Mouse (Mus musculus): ENCODE measurements around the gene Phykpl. TPM values are rescaled to one million over a fixed set of nuclear protein-coding genes. Genes with fewer than 3 reads are reported as not detected.

The Phykpl gene
- 15.9 and 16.3 TPM in 2 replicates for polyA plus RNA-seq (2016; fragmentation: Nextera tagmentation; extraction: Ambion mirVana)

DNA sequence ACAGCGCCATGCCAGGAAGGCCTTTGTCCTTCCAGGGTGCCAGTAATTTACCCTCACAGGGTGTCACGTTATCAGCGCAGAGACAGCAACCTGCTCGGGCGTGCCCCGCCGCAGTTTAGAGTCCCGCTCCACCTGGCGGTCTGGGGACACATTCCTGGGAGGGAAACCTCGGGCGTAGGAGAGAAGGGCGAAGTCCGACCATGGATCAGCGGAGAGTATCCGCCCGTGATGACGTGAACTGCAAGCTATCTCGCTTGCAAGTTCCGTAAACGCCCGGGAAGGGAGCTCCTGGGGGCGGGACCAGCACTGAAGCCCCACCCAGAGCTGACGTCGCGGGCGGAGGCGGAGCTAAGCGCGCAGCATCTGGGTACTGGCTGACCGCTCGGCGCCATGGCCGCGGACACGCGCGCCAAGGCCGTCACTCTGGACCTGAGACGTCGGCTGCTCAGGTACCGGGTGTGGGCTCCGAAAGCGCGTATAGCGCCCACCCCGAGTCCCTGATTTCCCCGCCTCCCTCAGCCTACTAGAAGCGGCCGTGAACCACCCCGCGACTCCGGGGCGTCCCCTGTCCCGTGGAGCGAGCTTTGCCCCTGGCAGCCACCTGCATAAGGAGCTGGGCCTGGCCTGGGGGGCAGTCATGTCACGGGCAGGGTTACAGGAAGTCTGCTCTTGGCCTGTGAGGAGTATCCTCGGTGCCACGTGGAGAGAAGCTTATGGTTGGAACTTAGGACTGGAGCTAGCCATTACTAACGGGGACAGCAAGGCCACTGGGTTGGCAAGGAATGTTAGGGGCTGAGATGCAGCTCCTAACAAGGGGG, at the start of gene Phykpl:
Gene Phykpl, plus strand, starts transcription at position 327 of the 818 bp plus-strand sequence.
- peak within 1 kb of the TSS; percentile 73 for H3K4me3 ChIP-seq
- under 1% methylated on average over 59 of the region's 59 CpGs for WGBS
- H3K27me3 ChIP-seq (ENCODE audit: poor library complexity, severe bottlenecking), result no peaks in the 10 kb centered on the region
- H3K9me3 ChIP-seq, result no peaks in the 10 kb centered on the region
- peak within 1 kb of the TSS; percentile 96 for H3K27ac ChIP-seq
- peak; percentile 96 for DNase-seq (ENCODE audit: extremely low spot score, low spot score)
- H3K36me3 ChIP-seq (replicated peaks), result peaks cover 42% of the 10 kb centered on the region
- peaks cover 41% of the 10 kb centered on the region for H3K4me1 ChIP-seq

DNA sequence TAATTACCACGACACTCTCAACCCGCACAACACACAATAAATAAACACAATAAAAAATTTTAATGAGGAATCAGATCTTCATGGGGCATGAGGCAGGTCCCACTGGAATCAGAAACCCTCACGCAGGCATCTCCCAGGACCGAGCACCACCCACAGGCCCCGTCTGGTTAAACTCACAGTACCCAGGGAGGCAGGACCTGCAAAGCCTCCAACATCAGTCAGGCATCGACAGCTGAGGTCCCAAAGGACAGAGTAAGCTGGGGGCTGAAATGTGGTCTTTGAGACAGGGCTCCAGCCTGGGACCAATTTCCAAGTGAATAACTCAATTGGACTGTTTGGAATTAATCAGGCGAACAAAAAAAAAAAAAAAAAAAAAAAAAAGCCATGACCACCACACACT, 46.2 kb upstream of the Phykpl start:
- Histone ChIP-seq H3K27me3 (ENCODE audit: poor library complexity, severe bottlenecking) (no peaks in the 10 kb centered on the region), H3K36me3 (replicated peaks) (no peaks in the 10 kb centered on the region), H3K4me3 (no peak overlapping the region), H3K9me3 (no peaks in the 10 kb centered on the region), H3K27ac (0 out of 2 replicates have a peak overlapping the region, but pooled peaks have one; percentile 16), H3K4me1 (peaks cover 48% of the 10 kb centered on the region)
- WGBS, result 47% methylated on average over 7 of the region's 7 CpGs
- no peak for DNase-seq (ENCODE audit: extremely low spot score, low spot score)

DNA sequence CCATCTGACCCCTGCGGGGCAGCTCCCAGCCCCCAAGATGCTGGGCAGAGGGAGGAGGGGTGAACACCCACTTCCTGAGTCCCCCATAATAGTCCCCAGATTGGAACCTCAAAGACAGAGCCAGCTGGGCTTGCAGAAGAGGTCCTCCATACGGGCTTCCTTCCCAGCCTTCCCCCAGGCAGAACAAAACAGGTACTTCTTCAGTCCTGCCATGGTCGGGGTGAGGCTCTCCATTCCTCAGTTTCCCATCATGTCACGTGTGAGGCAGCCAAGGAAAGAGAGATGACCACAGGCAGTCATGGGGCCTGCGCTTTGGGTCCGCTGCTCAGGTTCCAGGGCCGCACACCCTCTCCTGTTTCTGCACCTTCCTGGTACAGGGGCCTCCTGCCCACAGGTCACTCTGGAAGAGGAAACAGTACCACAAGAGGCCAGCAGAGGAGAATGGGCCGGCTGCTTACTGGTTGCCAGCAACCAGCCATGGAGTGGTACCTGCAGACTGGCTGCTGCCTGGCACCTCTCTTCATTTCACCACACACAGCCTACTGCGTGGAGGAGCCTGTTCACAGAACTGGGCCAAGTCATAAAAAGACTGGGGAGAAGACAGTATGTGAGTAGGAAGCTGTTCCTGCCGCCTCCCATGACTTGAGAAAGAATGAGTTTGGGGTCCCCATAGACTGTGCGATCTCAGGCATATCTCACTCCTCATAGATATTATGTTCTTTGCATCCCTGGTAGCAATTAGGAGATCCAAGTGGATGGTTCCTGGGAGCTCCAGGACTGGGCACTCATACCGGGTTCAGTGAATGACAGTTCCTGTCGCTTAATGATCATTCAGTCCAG, 45.4 kb upstream of the Phykpl start:
- H3K27ac ChIP-seq, result peak overlapping the region; percentile 27; the same call in 1 of the 2 replicates
- H3K9me3 ChIP-seq, result no peaks in the 10 kb centered on the region
- WGBS, result 49% methylated on average over 13 of the region's 13 CpGs
- H3K27me3 ChIP-seq (ENCODE audit: poor library complexity, severe bottlenecking), result no peaks in the 10 kb centered on the region
- no peaks in the 10 kb centered on the region for H3K36me3 ChIP-seq (replicated peaks)
- H3K4me1 ChIP-seq, result peaks cover 54% of the 10 kb centered on the region
- no peak overlapping the region for H3K4me3 ChIP-seq
- DNase-seq (ENCODE audit: extremely low spot score, low spot score), result no peak

DNA sequence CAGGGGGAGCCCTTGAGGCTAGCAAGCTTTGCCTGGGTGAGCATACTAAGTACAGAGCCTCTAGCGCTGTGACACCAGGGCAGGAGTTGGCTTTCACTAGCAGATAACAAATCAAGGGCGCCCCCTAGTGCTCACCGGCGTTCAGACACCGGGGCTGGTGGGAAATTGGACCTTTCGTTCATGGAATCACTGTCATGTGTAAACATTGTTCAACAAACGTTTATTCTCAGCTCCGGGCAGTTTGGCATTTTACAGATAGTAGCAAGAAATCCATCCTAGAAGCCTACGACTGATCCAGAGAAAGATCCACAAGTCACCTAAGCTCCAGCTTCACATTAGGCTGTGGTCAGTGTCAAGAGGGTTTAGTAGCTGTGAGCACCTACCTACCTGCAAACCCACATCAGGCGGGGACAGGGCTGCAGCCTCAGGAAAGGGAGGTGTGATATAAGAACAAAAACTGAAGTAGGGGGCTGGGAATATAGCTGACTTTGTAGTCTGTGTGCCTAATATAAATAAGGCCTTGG, 44.7 kb upstream of the Phykpl start:
- WGBS, result 14% methylated on average over 10 of the region's 10 CpGs
- peaks cover 58% of the 10 kb centered on the region for H3K4me1 ChIP-seq

DNA sequence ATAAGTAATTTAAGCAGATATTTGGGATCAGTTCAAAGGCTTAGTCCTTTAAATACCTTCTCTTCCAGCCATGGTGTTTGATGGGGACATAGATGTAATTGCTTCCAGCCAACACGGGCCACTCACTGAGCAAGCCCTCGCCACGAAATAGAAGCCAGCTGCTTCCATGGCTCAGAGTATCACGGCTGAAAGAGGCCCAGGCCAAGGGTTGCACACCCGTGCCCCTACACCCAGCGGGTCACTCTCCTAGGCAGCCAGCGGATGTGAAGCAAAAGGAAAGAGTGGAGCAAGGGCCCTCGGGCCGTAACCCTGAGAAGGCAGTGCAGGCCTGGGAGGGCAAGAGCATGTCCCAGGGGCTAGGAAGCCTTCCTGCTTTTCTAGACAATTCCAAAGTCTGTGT, 42.1 kb upstream of the Phykpl start:
- WGBS, result 47% methylated on average over 9 of the region's 9 CpGs
- H3K36me3 ChIP-seq (replicated peaks), result no peaks in the 10 kb centered on the region
- peak overlapping the region; percentile 66; the same call in 1 of the 2 replicates for H3K27ac ChIP-seq
- peaks cover 65% of the 10 kb centered on the region for H3K4me1 ChIP-seq
- no peak for DNase-seq (ENCODE audit: extremely low spot score, low spot score)
- H3K9me3 ChIP-seq, result no peaks in the 10 kb centered on the region
- no peaks in the 10 kb centered on the region for H3K27me3 ChIP-seq (ENCODE audit: poor library complexity, severe bottlenecking)
- no peak overlapping the region for H3K4me3 ChIP-seq

More for the DNA sequence above, 44.7 kb upstream of the Phykpl start:
- Histone ChIP-seq H3K27ac (no peak overlapping the region), H3K4me3 (no peak overlapping the region), H3K36me3 (replicated peaks) (no peaks in the 10 kb centered on the region), H3K9me3 (no peaks in the 10 kb centered on the region), H3K27me3 (ENCODE audit: poor library complexity, severe bottlenecking) (no peaks in the 10 kb centered on the region)
- DNase-seq (ENCODE audit: extremely low spot score, low spot score), result peak; percentile 96

DNA sequence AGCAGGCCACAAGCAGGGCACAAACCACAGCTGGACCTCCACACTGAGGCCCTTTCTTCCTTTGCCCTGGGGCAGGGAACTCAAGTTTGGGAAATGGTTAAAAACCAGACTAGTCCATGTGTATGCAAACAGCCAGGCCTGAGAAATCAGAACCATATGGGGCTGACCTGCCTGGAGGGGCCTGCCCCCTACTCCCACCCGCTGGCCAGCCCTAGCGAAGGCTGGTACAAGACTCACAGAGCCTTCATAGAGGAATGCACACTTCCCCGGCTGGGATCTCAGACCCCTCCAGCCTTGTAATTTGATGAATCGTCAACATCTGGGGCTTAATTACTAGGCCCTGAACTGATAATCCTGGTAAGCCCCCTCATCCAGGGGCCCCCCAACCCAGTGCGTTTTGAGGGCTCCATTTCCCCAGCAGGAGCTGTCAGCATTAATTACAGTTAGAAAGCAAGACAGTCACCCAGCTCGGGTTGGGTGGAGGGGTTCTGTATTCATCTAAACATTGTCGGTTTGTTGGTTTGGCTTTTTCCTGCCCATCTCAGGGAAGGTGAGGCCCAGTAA, 41.0 kb upstream of the Phykpl start:
- H3K27ac ChIP-seq, result peak overlapping the region; percentile 62
- H3K4me1 ChIP-seq, result peaks cover 54% of the 10 kb centered on the region
- WGBS, result 27% methylated on average over 7 of the region's 7 CpGs
- no peak overlapping the region for H3K4me3 ChIP-seq
- H3K27me3 ChIP-seq (ENCODE audit: poor library complexity, severe bottlenecking), result no peaks in the 10 kb centered on the region
- H3K36me3 ChIP-seq (replicated peaks), result no peaks in the 10 kb centered on the region
- no peaks in the 10 kb centered on the region for H3K9me3 ChIP-seq
- peak; percentile 50 for DNase-seq (ENCODE audit: extremely low spot score, low spot score)

DNA sequence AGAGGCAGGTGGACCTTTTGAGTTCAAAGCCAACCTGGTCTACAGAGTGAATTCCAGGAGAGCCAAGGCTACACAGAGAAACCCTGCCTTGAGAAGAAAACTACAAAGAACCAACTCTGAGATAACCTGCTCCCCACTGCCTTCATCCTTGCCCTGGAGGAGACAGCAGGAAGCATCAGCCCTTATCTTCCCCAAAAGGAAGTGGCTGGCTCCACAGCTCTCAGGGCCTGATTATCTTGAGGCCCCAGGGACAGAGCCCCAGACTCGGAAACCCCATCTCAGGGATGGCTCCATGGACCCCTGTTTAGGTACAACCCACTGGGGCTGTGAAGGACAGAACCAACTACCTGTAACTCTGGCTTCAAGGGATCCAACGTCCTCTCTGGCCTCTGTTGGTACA, 40.1 kb upstream of the Phykpl start:
- no peak for DNase-seq (ENCODE audit: extremely low spot score, low spot score)
- 64% methylated on average over 2 of the region's 2 CpGs for WGBS
- no peaks in the 10 kb centered on the region for H3K36me3 ChIP-seq (replicated peaks)

DNA sequence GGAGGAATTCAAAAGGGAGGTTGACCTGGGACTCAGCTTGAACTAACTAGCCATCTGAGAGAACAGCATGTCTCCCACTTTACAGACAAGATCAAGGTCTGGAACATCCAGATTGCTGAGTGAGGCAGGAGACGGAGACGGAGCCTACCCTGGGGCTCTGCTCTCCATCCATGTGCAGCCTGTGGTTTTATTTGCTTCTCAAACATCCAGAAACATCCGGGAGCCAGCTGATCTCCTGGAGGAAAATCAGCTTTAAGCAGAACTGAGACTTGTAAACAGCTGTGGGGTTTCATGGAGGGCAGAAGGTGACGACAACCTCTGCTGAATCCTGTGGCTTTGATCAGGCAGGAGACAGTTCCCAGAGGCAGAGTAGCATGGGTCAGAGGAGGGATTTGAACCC, 38.7 kb upstream of the Phykpl start:
- Histone ChIP-seq H3K36me3 (replicated peaks) (no peaks in the 10 kb centered on the region), H3K4me3 (no peak overlapping the region), H3K27me3 (ENCODE audit: poor library complexity, severe bottlenecking) (no peaks in the 10 kb centered on the region), H3K27ac (no peak overlapping the region; the same call in 1 of the 2 replicates), H3K4me1 (peaks cover 44% of the 10 kb centered on the region), H3K9me3 (no peaks in the 10 kb centered on the region)
- no peak for DNase-seq (ENCODE audit: extremely low spot score, low spot score)
- 73% methylated on average over 4 of the region's 4 CpGs for WGBS

More for the DNA sequence above, 40.1 kb upstream of the Phykpl start:
- H3K27ac ChIP-seq, result 0 out of 2 replicates have a peak overlapping the region, but pooled peaks have one; percentile 30
- H3K27me3 ChIP-seq (ENCODE audit: poor library complexity, severe bottlenecking), result no peaks in the 10 kb centered on the region
- no peaks in the 10 kb centered on the region for H3K9me3 ChIP-seq
- no peak overlapping the region for H3K4me3 ChIP-seq
- H3K4me1 ChIP-seq, result peaks cover 50% of the 10 kb centered on the region

DNA sequence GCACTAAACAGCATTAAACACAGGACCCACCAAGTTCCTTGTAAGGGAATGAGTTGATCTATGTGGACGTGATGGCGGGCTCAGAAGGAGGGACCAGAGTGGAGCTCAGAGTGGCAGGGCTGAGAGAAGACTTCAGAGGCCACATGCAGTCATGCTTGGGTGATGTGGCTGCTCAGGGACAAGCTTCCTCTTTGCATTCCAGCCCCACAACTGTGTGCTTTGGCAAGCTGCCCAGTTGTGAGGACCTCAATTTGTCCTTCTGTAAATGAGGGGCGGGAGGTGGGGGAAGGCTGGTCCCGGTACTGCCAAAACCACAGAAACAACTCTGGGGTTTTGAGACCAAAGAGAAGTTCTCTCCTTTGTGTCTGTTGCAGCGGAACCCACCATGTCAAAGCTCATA, 33.3 kb upstream of the Phykpl start:
- WGBS, result 92% methylated on average over 5 of the region's 5 CpGs
- no peaks in the 10 kb centered on the region for H3K27me3 ChIP-seq (ENCODE audit: poor library complexity, severe bottlenecking)
- DNase-seq (ENCODE audit: extremely low spot score, low spot score), result no peak
- H3K27ac ChIP-seq, result no peak overlapping the region
- no peak overlapping the region for H3K4me3 ChIP-seq
- H3K9me3 ChIP-seq, result no peaks in the 10 kb centered on the region
- no peaks in the 10 kb centered on the region for H3K36me3 ChIP-seq (replicated peaks)
- peaks cover 5% of the 10 kb centered on the region; the same call in 1 of the 2 replicates for H3K4me1 ChIP-seq

DNA sequence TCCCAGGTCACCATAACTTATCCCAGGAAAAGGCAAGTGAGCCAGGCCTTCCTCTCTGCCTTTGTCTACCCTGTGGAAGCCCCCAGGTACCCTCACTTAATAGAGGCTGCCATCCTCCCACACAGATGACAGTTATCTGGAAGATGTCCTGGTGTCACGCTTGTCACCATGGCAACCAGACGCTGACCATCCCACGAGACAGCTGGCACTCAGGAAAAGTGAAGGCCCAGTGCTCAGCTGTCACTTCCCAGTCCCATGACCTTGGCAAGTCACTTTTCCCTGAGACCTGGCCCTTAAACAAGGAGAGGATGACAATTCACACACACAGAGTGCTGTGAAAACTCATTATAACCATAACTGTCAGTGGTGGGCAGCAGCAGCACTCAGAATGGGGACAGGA, 32.5 kb upstream of the Phykpl start:
- no peak for DNase-seq (ENCODE audit: extremely low spot score, low spot score)
- no peaks in the 10 kb centered on the region for H3K27me3 ChIP-seq (ENCODE audit: poor library complexity, severe bottlenecking)
- H3K27ac ChIP-seq, result no peak overlapping the region
- no peak overlapping the region for H3K4me3 ChIP-seq
- no peaks in the 10 kb centered on the region for H3K9me3 ChIP-seq
- no peaks in the 10 kb centered on the region for H3K36me3 ChIP-seq (replicated peaks)
- WGBS, result 80% methylated on average over 3 of the region's 3 CpGs
- H3K4me1 ChIP-seq, result 0 out of 2 replicates have a peak, but pooled peaks cover 4% of the 10 kb centered on the region

DNA sequence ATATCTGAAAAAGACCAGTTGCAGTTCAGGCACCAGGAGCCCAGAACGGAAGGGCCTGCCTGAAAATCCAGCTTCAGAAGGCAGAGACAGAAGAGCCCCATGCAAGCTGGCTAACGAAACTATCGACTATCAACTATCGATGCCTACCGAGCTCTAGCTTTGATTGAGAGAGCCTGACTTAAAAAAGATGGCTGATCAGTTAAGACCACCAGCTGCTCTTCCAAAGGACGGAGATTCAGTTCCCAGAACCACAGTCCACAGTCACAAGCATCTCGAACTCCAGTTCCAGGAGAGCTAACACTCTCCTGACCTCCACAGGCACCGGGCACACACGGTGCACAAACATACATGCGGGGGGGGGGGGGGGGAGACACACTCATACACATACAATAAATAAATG, 30.0 kb upstream of the Phykpl start:
- no peaks in the 10 kb centered on the region for H3K36me3 ChIP-seq (replicated peaks)

DNA sequence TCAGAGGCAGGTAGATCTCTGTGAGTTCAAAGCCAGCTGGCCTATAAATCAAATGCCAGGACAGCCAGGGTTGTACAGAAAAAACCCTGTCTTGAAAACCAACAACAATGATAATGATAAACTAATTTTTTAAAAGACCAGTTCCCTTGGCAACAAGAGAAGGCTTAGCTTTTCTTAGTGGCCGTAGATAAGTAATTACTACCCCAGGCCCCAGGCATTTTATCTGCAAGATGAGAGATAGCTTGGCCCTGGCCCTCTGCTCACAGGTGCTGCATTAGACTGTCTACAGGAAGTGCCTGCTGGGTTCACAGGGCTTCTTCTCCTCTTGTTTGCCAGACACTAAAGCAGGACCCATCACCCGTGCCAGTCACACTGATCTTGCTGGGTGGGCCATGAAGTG, 29.5 kb upstream of the Phykpl start:
- no peak overlapping the region for H3K27ac ChIP-seq

More for the DNA sequence above, 30.0 kb upstream of the Phykpl start:
- 81% methylated on average over 10 of the region's 10 CpGs for WGBS
- Histone ChIP-seq H3K27me3 (ENCODE audit: poor library complexity, severe bottlenecking) (no peaks in the 10 kb centered on the region), H3K9me3 (no peaks in the 10 kb centered on the region), H3K4me1 (no peaks in the 10 kb centered on the region), H3K4me3 (no peak overlapping the region), H3K27ac (no peak overlapping the region)
- no peak for DNase-seq (ENCODE audit: extremely low spot score, low spot score)

More for the DNA sequence above, 29.5 kb upstream of the Phykpl start:
- no peaks in the 10 kb centered on the region for H3K27me3 ChIP-seq (ENCODE audit: poor library complexity, severe bottlenecking)
- no peak overlapping the region for H3K4me3 ChIP-seq
- no peaks in the 10 kb centered on the region for H3K4me1 ChIP-seq
- H3K36me3 ChIP-seq (replicated peaks), result no peaks in the 10 kb centered on the region
- no peaks in the 10 kb centered on the region for H3K9me3 ChIP-seq
- no peak for DNase-seq (ENCODE audit: extremely low spot score, low spot score)
- 63% methylated on average over 2 of the region's 2 CpGs for WGBS

Data from forebrain, embryonic 10.5 days (tissue).